Mouse (Mus musculus) MEL (cell line): ENCODE results near the gene Iglon5. TPM values are rescaled to one million over a fixed set of nuclear protein-coding genes. Genes with fewer than 3 reads are reported as not detected.

Experiments
- DNase-seq: peaks from one replicate; pipeline ENCODE4 v3.0.0; 2011; ENCODE audit warnings: low read depth, low spot score
- H3K27ac ChIP-seq: 2 replicates; pipeline ENCODE4 v1.5.1; 2012; ENCODE audit warnings: low read depth, mild to moderate bottlenecking, control low read depth, low read length, moderate library complexity; ENCODE audit not compliant: control insufficient read depth
- H3K27me3 ChIP-seq, 2 experiments: fragments of 150-350 bp in 1 of 2; sonication (generic) in 1 of 2; 2 replicates each; pipeline ENCODE4 v1.6.1; 2012; ENCODE audit warnings: low read length in 2 of 2, mild to moderate bottlenecking in 2 of 2, improper control_type of control experiment in 1 of 2, moderate library complexity in 1 of 2; ENCODE audit not compliant: insufficient read depth in 2 of 2, control insufficient read depth in 1 of 2
- H3K36me3 ChIP-seq, 2 experiments: 2 replicates each; pipeline ENCODE4 v1.6.1; 2012 to 2014; ENCODE audit warnings: low read length in 2 of 2, improper control_type of control experiment in 1 of 2, inconsistent platforms in 1 of 2, mild to moderate bottlenecking in 1 of 2; ENCODE audit not compliant: insufficient read depth in 2 of 2, control insufficient read depth in 1 of 2
- H3K4me1 ChIP-seq, 2 experiments: fragments of 150-350 bp in 1 of 2; sonication (generic) in 1 of 2; 2 replicates each; pipeline ENCODE4 v1.6.1; 2012; ENCODE audit warnings: low read length in 2 of 2, improper control_type of control experiment in 1 of 2, mild to moderate bottlenecking in 1 of 2; ENCODE audit not compliant: insufficient read depth in 2 of 2, control insufficient read depth in 1 of 2
- H3K4me3 ChIP-seq, 2 experiments: fragments of 150-350 bp in 1 of 2; sonication (generic) in 1 of 2; 2 replicates each; pipeline ENCODE4 v1.5.1; 2012; ENCODE audit warnings: low read depth in 2 of 2, low read length in 2 of 2, mild to moderate bottlenecking in 2 of 2, moderate library complexity in 2 of 2, control low read depth in 1 of 2, improper control_type of control experiment in 1 of 2; ENCODE audit not compliant: control insufficient read depth in 1 of 2, insufficient read depth in 1 of 2
- H3K79me2 ChIP-seq: 2 replicates; pipeline ENCODE4 v1.6.1; 2012; ENCODE audit warnings: mild to moderate bottlenecking, low read length, moderate library complexity; ENCODE audit not compliant: control insufficient read depth, poor library complexity, insufficient read depth
- H3K9ac ChIP-seq: 2 replicates; pipeline ENCODE4 v1.6.1; 2012; ENCODE audit warnings: low read depth, mild to moderate bottlenecking, control low read depth, low read length, moderate library complexity; ENCODE audit not compliant: control insufficient read depth, poor library complexity, severe bottlenecking
- H3K9me3 ChIP-seq: fragments of 150-350 bp; sonication (generic); replicated peaks from 2 replicates; pipeline ENCODE4 v1.6.1; 2012; ENCODE audit warnings: mild to moderate bottlenecking, low read length, improper control_type of control experiment, moderate library complexity; ENCODE audit not compliant: insufficient read depth
- CHD1 ChIP-seq: IDR thresholded peaks from 2 replicates; pipeline ENCODE4 v1.6.1; 2012; ENCODE audit warnings: low read depth, mild to moderate bottlenecking, inconsistent platforms, low read length, improper control_type of control experiment
- CHD2 ChIP-seq: IDR thresholded peaks from 2 replicates; pipeline ENCODE4 v1.6.1; 2011; ENCODE audit warnings: low read length, improper control_type of control experiment
- EP300 ChIP-seq, 2 experiments: IDR thresholded peaks; 2 replicates each; pipeline ENCODE4 v1.6.1; 2011; ENCODE audit warnings: improper control_type of control experiment in 2 of 2, low read length in 2 of 2, low read depth in 1 of 2, mild to moderate bottlenecking in 1 of 2
- ETS1 ChIP-seq: IDR thresholded peaks from 2 replicates; pipeline ENCODE4 v1.6.1; 2012; ENCODE audit warnings: low read depth, mild to moderate bottlenecking, inconsistent platforms, low read length, improper control_type of control experiment, moderate library complexity
- MAX ChIP-seq: IDR thresholded peaks from 2 replicates; pipeline ENCODE4 v1.6.1; 2011; ENCODE audit warnings: low read length, improper control_type of control experiment
- MYC ChIP-seq: IDR thresholded peaks from 2 replicates; pipeline ENCODE4 v1.6.1; 2011; ENCODE audit warnings: low read depth, mild to moderate bottlenecking, low read length, improper control_type of control experiment, moderate library complexity
- POLR2AphosphoS2 ChIP-seq: IDR thresholded peaks from 2 replicates; pipeline ENCODE4 v1.6.1; 2011; ENCODE audit warnings: low read length, improper control_type of control experiment
- POLR2AphosphoS5 ChIP-seq: IDR thresholded peaks from 2 replicates; pipeline ENCODE4 v1.6.1; 2012; ENCODE audit warnings: low read depth, borderline replicate concordance, mild to moderate bottlenecking, inconsistent platforms, low read length, moderate library complexity, mixed read lengths
- TCF12 ChIP-seq: IDR thresholded peaks from 2 replicates; pipeline ENCODE4 v1.6.1; 2014; ENCODE audit warnings: low read depth, mild to moderate bottlenecking, inconsistent platforms, low read length, improper control_type of control experiment, moderate library complexity
- ZC3H11A ChIP-seq: IDR thresholded peaks from 2 replicates; pipeline ENCODE4 v1.6.1; 2012; ENCODE audit warnings: low read depth, mild to moderate bottlenecking, inconsistent platforms, low read length, improper control_type of control experiment
- ZNF384 ChIP-seq: IDR thresholded peaks from 2 replicates; pipeline ENCODE4 v1.6.1; 2012; ENCODE audit warnings: low read depth, mild to moderate bottlenecking, inconsistent platforms, low read length, improper control_type of control experiment
- polyA plus RNA-seq, 2 experiments: library from polyadenylated mRNA; stranded (reverse) in 1 of 2; unstranded in 1 of 2; fragments of >175 nt in 1 of 2; fragments of >200 nt in 1 of 2; gene quantifications; 2 replicates each; pipeline versions ENCODE4 v1.2.1 to v1.2.4; 2012; ENCODE audit warnings: low replicate concordance in 2 of 2, low read depth in 1 of 2; ENCODE audit not compliant: insufficient read length in 2 of 2, insufficient read depth in 1 of 2, missing spikeins in 1 of 2
- total RNA-seq: library from RNA; depleted of rRNA; stranded (reverse); fragments of 300-350 nt; gene quantifications from 2 replicates; pipeline ENCODE4 v1.2.3, GENCODE M21; 2012

Gene Iglon5
- total and polyA plus RNA-seq, 3 experiments: not detected

DNA sequence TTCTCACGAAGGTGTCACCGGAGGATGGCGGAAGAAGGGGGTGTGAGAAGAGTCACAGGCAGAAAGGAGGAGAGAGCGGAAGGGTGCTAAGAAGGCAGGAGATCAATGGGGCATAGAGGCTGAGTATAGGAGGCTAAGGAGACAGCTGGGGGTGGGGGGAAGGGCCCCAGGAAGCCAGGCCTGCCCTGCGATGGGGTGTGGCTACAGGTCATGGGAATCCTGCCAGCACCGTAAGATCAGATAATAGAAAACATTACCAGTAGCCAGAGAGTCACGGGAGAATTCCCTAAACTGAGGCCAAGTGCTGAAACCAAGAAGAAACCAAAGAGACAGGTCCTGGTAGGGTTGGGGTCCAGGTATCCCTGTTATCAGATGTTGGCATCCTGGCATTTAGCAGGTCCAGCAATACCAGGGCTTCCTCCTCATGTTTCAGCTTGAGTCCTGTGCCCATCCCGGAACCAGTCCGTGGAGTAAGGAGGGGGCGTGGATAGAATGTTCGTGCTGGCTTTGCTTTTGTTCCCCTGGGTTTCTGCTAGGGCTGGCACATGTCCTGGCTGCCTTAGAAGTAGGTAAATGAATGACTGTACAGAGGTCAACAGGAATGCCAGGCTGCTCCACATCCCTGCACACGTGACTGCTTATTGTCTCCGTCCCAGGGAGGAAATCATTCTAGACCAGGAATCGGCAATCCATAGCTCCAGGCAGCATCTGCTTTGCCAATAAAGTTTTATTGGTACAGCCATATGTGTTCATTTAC lies 36.1 kb downstream of the Iglon5 start:
- Histone ChIP-seq H3K36me3 (peaks cover 0 to 5% of the 10 kb centered on the region in 2 experiments; a peak in 3 of 4 replicates), H3K9ac (no peak overlapping the region), H3K27me3 (no peaks in the 10 kb centered on the region), H3K27ac (no peak overlapping the region), H3K79me2 (no peaks in the 10 kb centered on the region), H3K4me3 (no peak overlapping the region), H3K9me3 (no peaks in the 10 kb centered on the region), H3K4me1 (peaks cover 0 to 8% of the 10 kb centered on the region in 2 experiments; a peak in 1 of 4 replicates)
- DNase-seq: no peak
- TF ChIP-seq CHD1 (no peak), MAX (no peak), ETS1 (no peak), CHD2 (no peak), POLR2AphosphoS5 (no peak), TCF12 (no peak), MYC (no peak), ZNF384 (no peak), ZC3H11A (no peak)

DNA sequence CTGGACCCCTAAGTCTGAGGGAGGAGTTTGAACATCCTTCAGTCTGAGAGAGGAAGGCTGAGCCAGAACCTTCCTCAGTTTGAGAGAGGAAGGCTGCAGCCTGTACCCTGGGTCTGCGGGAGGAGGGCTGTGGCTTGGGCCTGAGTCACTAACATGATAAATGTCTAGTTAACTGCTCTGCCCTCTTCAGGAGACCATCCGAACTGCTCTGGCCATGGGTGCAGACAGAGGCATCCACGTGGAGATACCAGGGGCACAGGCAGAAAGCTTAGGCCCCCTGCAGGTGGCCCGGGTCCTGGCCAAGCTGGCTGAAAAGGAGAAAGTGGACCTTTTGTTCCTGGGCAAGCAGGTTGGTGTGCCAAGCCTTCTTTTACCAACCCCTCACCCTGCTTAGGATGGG lies 37.3 kb downstream of the Iglon5 start:
- DNase-seq: no peak
- H3K27me3 ChIP-seq: no peaks in the 10 kb centered on the region
- H3K4me1 ChIP-seq: peaks cover 0 to 17% of the 10 kb centered on the region in 2 experiments; a peak in 2 of 4 replicates
- TF ChIP-seq ETS1: no peak
- 0 out of 2 replicates have a peak, but pooled peaks cover 1% of the 10 kb centered on the region for H3K79me2 ChIP-seq
- H3K36me3 ChIP-seq: peaks cover 0 to 8% of the 10 kb centered on the region in 2 experiments; a peak in 3 of 4 replicates
- H3K4me3 ChIP-seq: no peak overlapping the region
- no peak overlapping the region for H3K9ac ChIP-seq
- no peak overlapping the region for H3K27ac ChIP-seq
- H3K9me3 ChIP-seq: no peaks in the 10 kb centered on the region

DNA sequence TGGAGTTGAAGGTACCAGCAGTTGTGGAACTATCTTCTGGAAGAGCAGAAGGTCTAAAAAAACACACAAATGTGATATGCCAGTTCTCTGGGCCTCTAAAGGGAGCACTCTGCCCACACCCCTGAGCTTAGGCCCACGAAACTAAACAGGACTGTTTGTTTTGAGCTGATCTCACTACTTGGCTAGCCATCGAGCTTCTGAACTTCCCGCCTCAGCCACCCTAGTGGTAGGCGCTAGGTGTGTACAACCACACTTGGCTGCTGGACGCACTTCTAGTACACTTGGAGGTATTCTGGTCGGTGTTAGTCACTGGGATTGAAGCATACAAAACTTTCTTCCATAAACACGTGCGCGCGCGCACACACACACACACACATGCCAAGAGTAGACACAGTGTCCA lies 38.1 kb downstream of the Iglon5 start:
- no peak overlapping the region for H3K4me3 ChIP-seq
- H3K27ac ChIP-seq: no peak overlapping the region
- no peak for TF ChIP-seq EP300 (IDR thresholded peaks at IDR 0.05; ENCODE audit: low read depth in 1 of 2, low read length in 2 of 2)
- TF ChIP-seq CHD1: no peak
- no peak for TF ChIP-seq POLR2AphosphoS2
- no peak overlapping the region for H3K9ac ChIP-seq
- no peaks in the 10 kb centered on the region for H3K9me3 ChIP-seq
- H3K27me3 ChIP-seq: no peaks in the 10 kb centered on the region
- peaks cover 0 to 15% of the 10 kb centered on the region in 2 experiments; a peak in 2 of 4 replicates for H3K36me3 ChIP-seq
- H3K4me1 ChIP-seq: peaks cover 0 to 26% of the 10 kb centered on the region in 2 experiments; a peak in 2 of 4 replicates
- no peak for DNase-seq
- H3K79me2 ChIP-seq: peaks cover 7% of the 10 kb centered on the region; the same call in 1 of the 2 replicates
